Mouse (Mus musculus) naive thymus-derived CD4-positive, alpha-beta T cell, adult 2 months (primary cell): Measurements from ENCODE around the gene Zbtb38.

ENCODE experiments used
- DNase-seq: peaks from one replicate; pipeline ENCODE4 v3.0.0-alpha.2; 2011; ENCODE audit warnings: low read depth

The Zbtb38 gene

DNA sequence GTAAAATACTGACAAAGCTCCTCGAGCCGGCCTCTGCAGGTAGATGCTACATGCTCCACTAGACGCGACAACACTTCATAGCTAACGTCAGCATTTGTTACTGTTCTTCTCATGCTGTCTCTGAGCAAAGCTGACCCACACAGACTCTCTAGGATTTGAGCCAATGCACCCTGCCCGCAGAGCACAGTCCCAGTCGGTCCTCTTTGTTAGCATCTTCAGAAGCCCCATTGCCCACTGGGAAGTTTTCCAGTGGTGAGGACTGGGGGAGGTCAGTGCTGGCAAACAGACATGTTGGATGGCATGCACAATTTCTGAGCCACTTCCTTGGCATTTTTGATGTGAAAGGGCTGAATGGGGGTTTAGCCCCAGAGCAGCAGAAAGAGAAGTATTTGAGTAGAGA is 113.2 kb downstream of the Zbtb38 start:
- no peak for DNase-seq

DNA sequence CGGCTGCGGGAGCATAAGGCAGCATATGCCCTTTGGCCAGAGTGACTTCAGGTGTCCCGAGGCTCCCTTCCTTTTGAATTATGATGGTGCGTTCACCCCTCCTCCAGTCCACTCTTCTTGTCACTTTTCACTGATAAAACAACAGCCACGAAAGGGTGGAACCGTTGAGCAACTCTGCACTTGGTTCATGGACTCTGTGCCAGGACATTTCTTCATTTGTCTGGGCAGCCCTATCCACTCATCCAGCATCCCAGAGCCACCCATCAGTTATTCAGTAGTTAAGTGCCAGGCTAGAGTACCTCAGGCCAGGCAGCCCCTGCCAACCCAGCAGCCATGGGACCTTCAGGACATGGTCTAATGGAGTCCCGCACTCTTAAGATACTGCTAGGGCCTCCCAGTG is 114.1 kb downstream of the Zbtb38 start:
- no peak for DNase-seq

DNA sequence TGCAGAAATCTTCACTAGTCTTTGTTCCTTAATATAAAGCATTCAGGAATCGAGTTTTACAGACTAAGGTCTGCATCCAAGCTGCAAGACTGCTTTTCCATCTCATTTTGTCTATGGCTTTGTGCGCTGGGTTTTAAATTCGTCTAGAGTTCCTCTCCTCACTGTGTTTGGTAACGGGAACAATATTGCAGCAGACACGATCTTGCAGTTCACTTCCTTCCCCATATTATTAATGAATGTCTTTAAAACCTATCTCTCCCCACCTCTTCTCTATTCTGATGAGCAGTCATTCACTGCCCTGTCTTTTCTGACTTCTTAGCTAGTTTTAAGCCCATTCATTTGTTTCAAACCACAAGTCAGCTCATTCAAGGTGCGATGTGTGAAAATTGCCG is 115.5 kb downstream of the Zbtb38 start:
- no peak for DNase-seq

DNA sequence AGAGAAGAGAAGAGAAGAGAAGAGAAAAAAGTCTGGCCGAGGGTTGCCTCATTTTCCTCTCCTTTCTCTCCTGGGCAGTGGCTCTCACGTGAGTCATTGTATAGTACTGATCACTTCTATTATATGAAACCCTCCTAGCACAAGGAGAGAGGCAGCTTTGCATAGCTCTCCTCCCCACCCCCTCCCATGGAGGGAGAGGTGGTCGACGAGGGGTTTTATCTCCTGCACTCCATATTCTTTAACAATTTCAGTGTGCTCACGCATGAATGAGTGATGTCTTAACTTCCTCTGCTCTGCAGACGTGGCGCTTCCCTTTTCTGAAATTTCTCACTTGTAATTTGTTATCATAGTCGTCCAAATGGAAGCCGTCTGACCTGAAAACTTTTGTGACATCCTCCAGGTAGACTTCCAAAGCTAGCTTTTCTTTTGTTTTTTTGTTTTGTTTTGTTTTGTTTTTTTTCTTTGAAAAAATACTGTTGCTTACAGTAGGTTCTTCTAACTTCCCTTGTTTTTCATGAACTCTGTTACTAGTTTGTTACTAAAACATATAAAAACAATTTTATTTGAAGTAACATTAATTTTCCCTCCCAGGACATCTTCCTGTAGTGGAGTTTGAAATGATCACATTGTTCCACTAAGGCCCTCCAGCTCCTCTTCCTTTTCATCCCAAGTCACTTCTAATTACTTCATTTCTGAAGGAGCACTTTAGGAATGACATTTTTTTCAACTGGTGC is 116.0 kb downstream of the Zbtb38 start:
- DNase-seq: no peak

DNA sequence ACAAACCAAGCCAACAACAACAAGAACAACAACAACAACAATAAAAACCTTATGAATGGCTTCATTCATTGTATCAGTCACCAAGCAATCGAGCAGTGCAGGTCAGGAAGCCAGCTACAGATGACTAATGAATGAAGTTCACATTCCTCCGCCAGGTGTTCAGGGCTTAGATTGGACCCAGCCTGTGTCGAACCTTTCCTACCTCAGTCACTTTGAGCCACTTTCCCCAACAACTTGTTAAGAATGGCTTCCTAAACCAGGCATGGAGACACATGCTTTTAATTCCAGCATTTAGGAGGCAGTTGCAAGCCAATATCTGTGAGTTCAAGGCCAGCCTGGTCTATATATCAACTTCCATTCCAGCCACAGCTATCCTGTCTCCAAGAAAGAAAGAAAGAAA is 116.7 kb downstream of the Zbtb38 start:
- no peak for DNase-seq

DNA sequence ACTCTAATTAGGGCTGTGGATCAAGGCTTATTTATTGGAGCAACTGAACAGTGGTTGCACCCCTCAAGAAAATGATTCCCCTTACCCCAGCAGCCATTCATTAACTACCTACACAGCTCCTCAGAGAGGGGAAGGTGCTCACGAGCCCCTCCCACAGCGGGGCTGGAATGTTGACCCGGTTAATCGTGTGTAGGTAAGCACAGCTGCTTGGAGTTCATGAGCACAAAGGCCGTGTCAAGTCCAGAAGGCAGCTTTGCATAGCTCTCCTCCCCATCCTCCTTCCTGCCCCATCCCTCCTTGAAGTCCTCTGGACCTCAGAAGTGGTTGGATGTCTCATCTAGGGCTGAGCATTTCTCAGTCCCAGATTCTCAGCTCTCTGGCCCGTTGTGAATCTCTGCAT is 117.5 kb downstream of the Zbtb38 start:
- DNase-seq: no peak

DNA sequence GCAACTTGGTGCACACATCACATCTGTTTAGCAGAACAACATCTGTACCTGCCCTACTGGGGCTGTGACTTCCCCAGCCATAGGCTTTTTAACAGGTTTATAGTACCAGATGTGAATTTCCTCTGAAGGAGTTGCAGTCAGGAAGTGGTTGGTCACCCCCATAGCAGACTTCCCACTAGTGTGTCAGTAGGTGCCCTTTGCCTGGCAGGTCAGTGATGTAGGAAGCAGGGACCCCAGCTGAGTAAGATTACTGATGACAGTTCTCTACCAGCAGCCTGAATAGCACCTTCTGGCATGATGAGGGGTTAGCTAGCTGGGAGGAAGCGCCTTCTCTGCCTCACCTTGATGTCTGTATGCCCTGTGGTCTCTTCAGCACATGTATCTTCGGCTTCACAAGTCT is 118.9 kb downstream of the Zbtb38 start:
- DNase-seq: peak; percentile 41
